Mouse (Mus musculus): ENCODE data around the gene Rps6kb2.

The Rps6kb2 gene

GRCm38 (mm10) chr19:4162646-4163542 is at the start of gene Rps6kb2:
TSS of gene Rps6kb2 (minus strand) at chr19:4163354.
- peak; percentile 94 for DNase-seq (ENCODE audit: low read depth, low spot score)

DNA sequence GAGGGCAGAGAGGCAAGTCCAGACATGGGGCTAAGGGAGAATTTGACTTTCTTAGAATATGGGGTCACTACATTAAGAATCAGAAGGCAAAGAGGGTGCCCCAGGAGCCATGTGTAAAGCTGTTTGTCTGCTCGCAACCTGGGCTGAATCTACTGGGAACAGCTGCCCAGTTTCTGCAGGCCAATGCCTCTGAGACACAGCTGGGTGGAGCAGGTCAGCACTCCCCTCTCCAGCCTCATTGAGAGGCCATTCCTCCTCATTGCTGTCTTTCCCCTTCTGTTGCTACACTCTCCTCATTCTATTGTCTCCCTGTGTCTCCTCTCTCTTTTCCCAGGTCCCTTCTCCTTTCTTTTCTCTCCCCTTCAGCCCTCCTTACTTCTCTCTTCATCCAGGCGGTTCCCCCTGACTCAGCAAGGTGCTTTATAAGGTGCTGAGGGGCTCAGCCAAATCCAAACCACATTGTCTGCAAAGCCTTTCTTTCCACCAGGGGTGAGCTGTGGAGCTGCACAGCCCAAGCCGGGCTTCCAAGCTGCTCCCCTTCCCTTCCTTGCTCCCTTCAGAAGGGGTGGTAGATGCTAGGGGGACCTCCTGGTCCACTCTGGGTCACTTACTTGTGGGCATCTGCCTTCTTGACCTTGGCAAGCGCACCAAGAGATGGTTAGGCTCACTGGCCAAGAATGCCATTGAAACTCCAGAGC is 48.9 kb upstream of the Rps6kb2 start:
- DNase-seq (ENCODE audit: low read depth, low spot score): no peak

GRCm38 (mm10) chr19:4208563-4208962 is 45.4 kb upstream of the Rps6kb2 start:
- DNase-seq (ENCODE audit: low read depth, low spot score): no peak

GRCm38 (mm10) chr19:4206971-4207370 is 43.8 kb upstream of the Rps6kb2 start:
- DNase-seq (ENCODE audit: low read depth, low spot score): no peak

- DNase-seq (ENCODE audit: low read depth, low spot score): no peak
Measured at GRCm38 (mm10) chr19:4204889-4205288, 41.7 kb upstream of the Rps6kb2 start.

DNA sequence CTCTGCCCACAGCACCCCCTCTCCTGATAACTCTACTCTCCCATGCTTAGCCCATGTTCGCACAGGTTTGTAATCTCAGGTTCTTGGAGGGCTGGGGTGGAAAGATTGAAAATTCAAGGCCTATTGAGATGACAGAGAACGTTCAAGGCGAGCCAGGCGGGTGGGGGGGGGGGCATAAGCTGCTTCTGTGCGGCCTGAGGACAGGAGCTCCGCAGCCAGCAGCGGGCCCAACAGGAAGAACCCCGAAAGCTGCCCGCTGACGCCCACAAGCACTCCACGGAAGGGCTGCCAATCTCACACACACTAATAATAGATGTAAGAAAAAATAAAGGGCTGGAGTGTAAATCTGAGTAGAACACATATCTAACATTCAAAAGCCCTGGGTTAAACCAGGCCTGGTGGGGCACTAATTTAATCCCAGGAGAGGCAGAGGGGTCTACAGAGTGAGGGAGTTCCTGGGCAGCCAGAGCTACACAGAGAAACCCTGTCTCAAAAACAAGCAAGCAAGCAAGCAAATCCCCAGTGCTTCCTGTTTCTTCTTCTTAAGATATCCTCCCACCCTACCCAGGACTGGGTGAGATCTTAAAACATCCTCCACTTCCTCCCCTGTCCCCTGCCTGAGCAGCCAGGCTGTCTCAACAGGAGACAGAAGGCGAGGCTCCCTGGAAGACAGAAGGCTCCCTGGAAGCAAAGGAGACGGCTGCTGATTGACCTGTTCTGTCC is 40.6 kb upstream of the Rps6kb2 start:
- no peak for DNase-seq (ENCODE audit: low read depth, low spot score)

- no peak for DNase-seq (ENCODE audit: low read depth, low spot score)
Measured at GRCm38 (mm10) chr19:4203148-4203547, 40.0 kb upstream of the Rps6kb2 start.

GRCm38 (mm10) chr19:4202149-4202548 is 39.0 kb upstream of the Rps6kb2 start:
- no peak for DNase-seq (ENCODE audit: low read depth, low spot score)

- DNase-seq (ENCODE audit: low read depth, low spot score): peak; percentile 91
Measured at GRCm38 (mm10) chr19:4201291-4201909, 38.2 kb upstream of the Rps6kb2 start, which contains the start of gene Rad9a. TSS of gene Rad9a (minus strand) at chr19:4201662.

GRCm38 (mm10) chr19:4197180-4197579 is 34.0 kb upstream of the Rps6kb2 start:
- DNase-seq (ENCODE audit: low read depth, low spot score): no peak

GRCm38 (mm10) chr19:4196548-4196947 is 33.4 kb upstream of the Rps6kb2 start:
- DNase-seq (ENCODE audit: low read depth, low spot score): no peak

DNA sequence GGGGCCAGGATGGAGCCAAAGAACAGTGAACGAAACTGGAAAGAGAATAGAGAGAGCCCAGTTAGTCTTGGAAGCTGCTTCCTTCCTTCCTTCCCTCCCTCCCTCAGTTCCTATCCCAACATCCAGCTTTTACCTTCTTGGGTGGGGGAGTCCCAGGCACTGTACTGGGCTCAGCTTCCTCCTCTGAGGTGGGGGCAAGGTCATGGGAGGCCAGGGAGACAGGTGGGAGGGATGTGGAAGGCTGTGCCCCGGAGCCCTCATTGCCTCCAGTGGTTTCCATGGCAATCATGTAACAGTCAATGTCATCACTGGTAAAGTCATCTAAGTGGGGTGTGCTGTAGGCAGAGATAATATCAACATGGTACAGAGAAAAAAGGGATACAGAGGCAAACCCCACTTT is 32.9 kb upstream of the Rps6kb2 start:
- no peak for DNase-seq (ENCODE audit: low read depth, low spot score)

DNA sequence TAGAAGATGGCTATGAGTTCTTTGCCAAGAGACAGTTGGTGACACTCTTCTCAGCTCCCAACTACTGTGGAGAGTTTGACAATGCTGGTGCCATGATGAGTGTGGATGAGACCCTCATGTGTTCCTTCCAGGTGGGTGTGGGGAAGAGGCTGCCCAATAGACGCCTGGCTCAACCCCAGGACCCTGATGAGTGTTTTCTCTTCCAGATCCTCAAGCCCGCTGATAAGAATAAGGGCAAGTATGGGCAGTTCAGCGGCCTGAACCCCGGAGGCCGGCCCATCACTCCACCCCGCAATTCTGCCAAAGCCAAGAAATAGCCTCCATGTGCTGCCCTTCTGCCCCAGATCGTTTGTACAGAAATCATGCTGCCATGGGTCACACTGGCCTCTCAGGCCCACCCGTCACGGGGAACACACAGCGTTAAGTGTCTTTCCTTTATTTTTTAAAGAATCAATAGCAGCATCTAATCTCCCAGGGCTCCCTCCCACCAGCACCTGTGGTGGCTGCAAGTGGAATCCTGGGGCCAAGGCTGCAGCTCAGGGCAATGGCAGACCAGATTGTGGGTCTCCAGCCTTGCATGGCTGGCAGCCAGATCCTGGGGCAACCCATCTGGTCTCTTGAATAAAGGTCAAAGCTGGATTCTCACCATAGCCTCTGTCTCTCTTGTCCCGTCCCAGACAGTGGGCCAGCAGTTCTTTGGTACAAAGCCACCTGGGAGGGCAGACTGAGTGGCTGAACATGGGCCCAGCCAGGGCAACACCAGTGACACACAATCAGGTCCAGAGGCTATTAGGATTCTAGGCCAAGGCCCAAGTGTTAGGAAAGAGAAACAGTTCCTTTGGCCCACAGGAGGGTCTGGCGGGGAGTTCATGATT is 31.9 kb upstream of the Rps6kb2 start:
- no peak for DNase-seq (ENCODE audit: low read depth, low spot score)

- no peak for DNase-seq (ENCODE audit: low read depth, low spot score)
Measured at GRCm38 (mm10) chr19:4194021-4194724, 31.0 kb upstream of the Rps6kb2 start.

DNA sequence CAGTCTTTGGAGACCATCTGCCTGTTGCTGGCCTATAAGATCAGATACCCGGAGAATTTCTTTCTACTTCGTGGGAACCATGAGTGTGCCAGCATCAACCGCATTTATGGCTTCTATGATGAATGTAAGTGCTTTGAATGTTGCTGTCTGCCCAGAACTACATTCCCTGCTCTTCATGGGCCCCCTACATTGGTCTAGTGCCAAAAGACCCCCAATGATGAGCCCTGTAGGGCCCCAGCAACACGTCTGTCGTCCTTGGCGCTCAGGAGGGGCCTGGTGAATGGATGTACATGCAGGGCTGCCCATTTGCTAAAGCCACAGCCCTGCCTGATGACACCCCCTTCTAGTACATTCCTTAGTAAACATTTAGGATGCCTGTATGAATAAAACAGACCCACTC is 30.0 kb upstream of the Rps6kb2 start:
- DNase-seq (ENCODE audit: low read depth, low spot score): no peak

DNA sequence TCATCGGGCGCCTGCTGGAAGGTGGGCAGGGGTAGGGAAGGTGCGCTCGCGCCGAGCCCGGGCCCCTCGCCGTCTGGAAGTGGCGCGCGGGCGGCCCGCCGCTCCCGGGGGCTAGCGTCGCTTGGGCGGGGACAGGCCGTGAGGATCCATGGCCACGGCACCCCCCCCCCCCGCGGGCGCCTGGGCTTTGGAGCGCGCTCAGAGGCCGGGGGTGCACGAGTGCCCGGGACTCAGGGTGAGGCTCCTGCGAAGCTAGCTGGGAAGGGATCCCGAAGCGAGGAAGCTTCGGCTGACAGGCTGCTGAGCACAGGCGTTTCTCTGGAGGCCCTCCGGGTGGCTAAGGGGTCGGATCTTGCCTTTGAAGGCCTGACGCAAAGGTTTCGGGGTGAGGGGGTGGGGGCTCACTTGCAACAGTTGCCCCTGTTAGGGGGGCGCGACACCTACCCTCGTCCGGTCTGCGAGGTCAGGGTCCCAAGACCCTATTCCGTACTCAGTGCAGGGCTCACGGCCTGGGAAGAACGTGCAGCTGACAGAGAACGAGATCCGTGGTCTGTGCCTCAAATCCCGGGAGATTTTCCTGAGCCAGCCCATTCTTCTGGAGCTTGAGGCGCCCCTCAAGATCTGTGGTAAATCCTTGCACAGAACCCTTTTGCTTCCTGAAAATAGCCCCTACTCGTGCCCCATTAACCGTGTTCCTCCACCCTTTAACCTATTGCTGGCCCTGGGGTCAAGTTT is 29.3 kb upstream of the Rps6kb2 start:
- no peak for DNase-seq (ENCODE audit: low read depth, low spot score)

GRCm38 (mm10) chr19:4191528-4192250 is 28.5 kb upstream of the Rps6kb2 start, which contains the start of gene Ppp1ca:
TSS of gene Ppp1ca (plus strand) at chr19:4192065.
- peak; percentile 71 for DNase-seq (ENCODE audit: low read depth, low spot score)

DNA sequence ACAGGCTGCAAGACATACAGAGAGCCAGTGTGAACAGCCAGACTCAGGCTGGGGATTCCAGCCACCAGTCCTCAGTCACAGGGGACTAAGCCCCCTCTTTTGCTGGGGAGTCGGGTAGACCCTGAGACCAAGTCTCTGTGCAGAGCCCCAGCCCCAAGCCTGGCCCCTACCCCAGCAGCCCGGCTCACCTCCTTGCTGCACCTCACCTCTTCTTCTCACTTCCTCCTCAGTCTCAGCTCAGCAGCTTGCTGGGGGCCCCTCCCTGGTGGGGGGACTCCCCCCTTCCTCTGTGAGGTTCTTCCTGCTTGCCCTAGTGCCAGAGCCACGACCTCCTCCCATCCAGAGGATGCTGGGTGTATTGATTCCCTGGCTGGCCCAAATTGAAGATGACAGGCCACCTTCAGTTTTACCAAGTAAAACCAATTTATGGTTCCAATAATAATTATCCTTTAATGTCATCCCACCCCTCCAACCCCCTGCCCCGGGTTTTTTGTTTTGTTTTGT is 27.7 kb upstream of the Rps6kb2 start, which contains the start of gene Tbc1d10c:
TSS of gene Tbc1d10c (minus strand) at position 454 of the 504 bp plus-strand sequence.
- DNase-seq (ENCODE audit: low read depth, low spot score): no peak
